Mouse (Mus musculus) gastrocnemius, postnatal 10 days (tissue): ENCODE results near the gene Gm14326. TPM values are rescaled to one million over a fixed set of nuclear protein-coding genes. Genes with fewer than 3 reads are reported as not detected.
"Not testable (repeated sequence)": the region's sequence is repeated elsewhere in the genome, so short reads cannot be mapped to it uniquely, and the experiment has no call there.

Experiments used
- DNase-seq: peaks from one replicate; pipeline ENCODE4 v3.0.0; 2021; ENCODE audit warnings: mixed read lengths
- long read RNA-seq, 2 experiments: library from polyadenylated mRNA; stranded (forward); transcript quantifications; one replicate each; pipeline ENCODE4 v2.0.0; 2021
- total RNA-seq, 2 experiments: library from RNA; stranded (reverse); gene quantifications; 2 replicates each; pipeline ENCODE4 v1.2.3; 2021

The Gm14326 gene
- 10 to 100 TPM; 20.6 to 23.0 TPM for total RNA-seq
- long read RNA-seq, experiment 1, transcript Gm14326-201 (4 exons, 767 nt) = major isoform, 10 of 15 reads
- long read RNA-seq, experiment 1, partial matches to known transcripts = 0 of 15 reads
- long read RNA-seq, experiment 1, other reads (novel, unspliced or antisense) = 4 of 15 reads
- long read RNA-seq, experiment 2, transcript Gm14326-201 (4 exons, 767 nt) = major isoform, 7 of 13 reads
- long read RNA-seq, experiment 2, partial matches to known transcripts = 0 of 13 reads
- long read RNA-seq, experiment 2, other reads (novel, unspliced or antisense) = 3 of 13 reads

GRCm38 (mm10) chr2:177957145-177957544 is at the start of gene Gm14326:
Gene Gm14326 (minus strand): TSS chr2:177957297.
- DNase-seq = peak; percentile 17

GRCm38 (mm10) chr2:177974814-177975213 is 17.7 kb upstream of the Gm14326 start:
- DNase-seq = not testable (repeated sequence)

- DNase-seq = peak; percentile 13
Measured at GRCm38 (mm10) chr2:177956734-177957133, 363 bp downstream of the Gm14326 start.

- not testable (repeated sequence) for DNase-seq
Measured at GRCm38 (mm10) chr2:177925563-177926103, 31.5 kb downstream of the Gm14326 start, which contains the start of gene Zfp972. Gene Zfp972 (minus strand): TSS chr2:177925613.

- DNase-seq = not testable (repeated sequence)
Measured at GRCm38 (mm10) chr2:177903276-177903675, 53.8 kb downstream of the Gm14326 start.

GRCm38 (mm10) chr2:177898171-177898570 is 58.9 kb downstream of the Gm14326 start:
- DNase-seq = not testable (repeated sequence)

GRCm38 (mm10) chr2:177897046-177897578 is 60.0 kb downstream of the Gm14326 start, which contains the start of gene Gm14327:
Gene Gm14327 (plus strand): TSS chr2:177897096.
- DNase-seq = not testable (repeated sequence)

- DNase-seq = not testable (repeated sequence)
Measured at GRCm38 (mm10) chr2:177887743-177888142, 69.4 kb downstream of the Gm14326 start.

Other genes starting within 250 kb of the Gm14326 start
- 10 to 100 TPM; 11.0 to 16.5 TPM for gene Gm14322, start 198.0 kb downstream of the Gm14326 start, total RNA-seq
- 10 to 100 TPM; 66.5 to 70.7 TPM for gene Gm14325, start 117.0 kb downstream of the Gm14326 start, total RNA-seq
- 1 to 10 TPM; 2.8 to 4.3 TPM for gene Gm14327, start 60.2 kb downstream of the Gm14326 start, total RNA-seq
- under 1 TPM; 0.47 to 0.52 TPM for gene Zfp972, start 31.7 kb downstream of the Gm14326 start, total RNA-seq
- 10 to 100 TPM; 17.7 to 19.8 TPM for gene Zfp971, start 66.0 kb upstream of the Gm14326 start, total RNA-seq
- gene Zfp931, start 121.2 kb upstream of the Gm14326 start, total RNA-seq = 1 to 10 TPM; 7.1 to 7.7 TPM
- gene Phactr3, start 161.7 kb upstream of the Gm14326 start, total RNA-seq = under 1 TPM; 0.23 to 0.38 TPM